Mouse (Mus musculus): ENCODE data around the gene Syce1. TPM values are rescaled to one million over a fixed set of nuclear protein-coding genes. Genes with fewer than 3 reads are reported as not detected.

Syce1 gene
- not detected for total RNA-seq (2021)
- long read RNA-seq, experiment 1, result 0 reads
- long read RNA-seq, experiment 2, result 0 reads

DNA sequence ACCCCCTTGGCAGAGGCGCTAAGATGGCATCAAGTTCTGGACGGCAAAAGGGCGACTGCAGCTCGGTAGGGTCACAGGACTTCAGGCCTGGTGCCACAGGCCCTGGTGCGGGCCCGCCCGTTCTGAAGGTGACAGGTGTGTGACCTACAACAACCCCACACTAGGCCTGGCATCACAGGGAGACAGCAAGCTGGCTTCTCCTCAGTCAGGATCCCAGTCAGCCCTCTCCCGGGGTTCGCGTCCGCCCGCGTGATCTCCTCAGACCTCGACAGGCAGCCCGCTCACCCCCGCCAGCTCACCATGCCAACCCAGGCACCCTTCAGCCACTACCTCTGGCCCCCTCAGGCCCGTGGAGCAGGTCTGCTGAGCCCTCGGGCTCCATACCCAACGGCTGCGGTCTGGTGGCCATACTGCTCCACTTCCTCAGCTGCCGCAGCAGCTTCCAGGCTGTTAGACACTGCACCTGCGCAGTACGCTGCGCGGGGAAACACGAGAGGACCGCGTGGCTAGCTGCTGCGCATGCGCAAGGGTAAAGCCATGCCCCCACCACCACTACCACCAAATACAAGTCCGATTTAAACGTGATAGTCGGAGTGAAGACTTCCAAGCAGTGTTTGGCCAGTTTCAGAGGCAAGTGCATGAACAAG lies at the start of gene Syce1:
Syce1 (minus strand) TSS at position 447 of the 647 bp plus-strand sequence.
- DNase-seq, result no peak

DNA sequence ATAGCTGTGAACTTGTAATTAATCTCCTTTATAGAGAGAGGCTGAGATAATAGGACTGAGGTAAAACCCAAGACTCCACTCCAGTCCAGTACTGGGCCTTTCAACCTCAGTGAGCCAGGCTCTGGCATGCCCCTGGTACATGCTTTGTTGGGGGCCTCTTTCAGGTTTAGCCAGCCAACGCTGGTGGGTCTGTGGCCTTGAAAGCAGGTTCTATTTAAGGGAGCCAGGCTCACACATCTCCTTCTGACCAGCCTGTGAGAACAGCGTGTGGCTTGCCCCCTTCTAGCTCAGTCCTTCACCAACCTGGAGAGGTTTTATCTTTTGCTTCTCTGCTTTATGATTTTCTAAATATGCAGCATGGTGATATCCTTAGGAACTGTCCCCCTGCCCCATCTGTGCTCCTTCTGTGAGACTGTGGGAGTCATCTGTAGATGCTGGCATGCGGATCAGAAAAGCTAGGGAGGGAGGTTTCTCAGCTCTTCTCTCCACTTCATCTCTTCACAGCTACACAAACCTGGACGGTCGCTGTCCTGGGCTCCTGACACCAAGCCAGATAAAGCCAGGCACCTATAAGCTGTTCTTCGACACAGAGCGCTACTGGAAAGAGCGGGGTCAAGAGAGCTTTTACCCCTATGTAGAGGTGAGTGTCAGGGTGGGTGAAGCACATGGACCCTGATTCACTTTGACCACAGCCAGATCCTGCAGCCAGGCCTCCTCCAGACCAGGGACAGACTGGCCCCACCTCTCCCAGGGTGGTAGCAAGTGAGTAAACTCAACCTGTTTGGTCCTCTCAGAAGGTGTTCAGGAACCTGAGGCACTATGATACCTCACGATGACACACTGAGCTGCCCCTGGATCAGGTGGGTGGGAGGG lies 48.8 kb upstream of the Syce1 start:
- peak; percentile 1 for DNase-seq

DNA sequence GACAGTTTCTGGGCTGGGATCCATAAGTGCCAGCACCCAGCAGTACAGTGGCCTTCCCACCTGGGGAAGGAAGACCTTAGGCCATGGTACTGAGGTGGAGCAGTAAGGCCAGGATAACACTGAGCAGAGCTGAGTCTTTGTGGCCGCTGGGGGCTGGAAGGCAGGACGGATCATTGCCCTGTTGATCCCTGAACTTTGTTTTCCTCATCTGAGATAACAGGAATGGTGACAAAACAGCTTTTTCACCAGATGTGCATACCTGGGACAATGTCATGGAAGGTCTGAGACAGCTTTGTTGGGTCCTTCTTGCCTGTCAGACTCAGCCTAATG lies 48.1 kb upstream of the Syce1 start:
- no peak for DNase-seq

DNA sequence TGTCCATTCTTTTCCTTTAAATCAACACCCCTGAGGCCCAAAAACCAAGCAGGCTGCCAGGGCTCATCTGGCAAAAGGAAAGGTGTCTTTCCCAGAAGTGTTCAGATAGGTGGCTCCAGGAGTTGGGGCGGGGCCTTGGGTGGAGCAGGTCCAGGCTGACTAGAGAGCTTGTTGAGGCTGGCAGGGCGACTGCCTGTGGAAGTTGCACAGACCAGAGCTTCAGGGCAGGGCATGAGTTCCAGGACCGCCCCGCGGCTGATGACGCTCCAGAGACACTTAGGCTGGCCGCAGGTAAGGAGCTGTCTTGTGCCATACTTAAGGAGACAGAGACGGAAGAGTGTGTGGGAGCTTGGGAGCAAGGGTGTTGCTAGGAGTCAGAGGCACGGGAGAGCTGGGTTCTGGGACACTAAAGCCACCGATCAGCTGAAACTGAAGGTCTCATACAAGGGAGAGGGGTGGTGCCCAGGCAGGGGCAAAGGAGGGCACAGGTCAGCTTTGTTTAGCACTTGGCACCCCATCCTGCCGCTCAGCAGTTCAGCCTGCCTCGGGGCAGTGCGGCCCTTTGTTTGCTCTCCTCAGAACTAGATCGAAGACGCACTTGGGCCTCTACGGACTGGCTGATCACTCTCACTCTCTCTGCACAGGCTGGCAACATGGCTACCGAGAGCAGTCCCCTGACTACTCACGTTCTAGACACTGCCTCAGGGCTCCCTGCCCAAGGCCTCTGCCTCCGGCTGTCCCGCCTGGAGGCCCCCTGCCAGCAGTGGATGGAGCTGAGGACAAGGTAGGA lies 47.5 kb upstream of the Syce1 start, which contains the start of gene Urah:
Urah (plus strand) TSS at position 51 of the 790 bp plus-strand sequence.
- DNase-seq, result peak; percentile 68

DNA sequence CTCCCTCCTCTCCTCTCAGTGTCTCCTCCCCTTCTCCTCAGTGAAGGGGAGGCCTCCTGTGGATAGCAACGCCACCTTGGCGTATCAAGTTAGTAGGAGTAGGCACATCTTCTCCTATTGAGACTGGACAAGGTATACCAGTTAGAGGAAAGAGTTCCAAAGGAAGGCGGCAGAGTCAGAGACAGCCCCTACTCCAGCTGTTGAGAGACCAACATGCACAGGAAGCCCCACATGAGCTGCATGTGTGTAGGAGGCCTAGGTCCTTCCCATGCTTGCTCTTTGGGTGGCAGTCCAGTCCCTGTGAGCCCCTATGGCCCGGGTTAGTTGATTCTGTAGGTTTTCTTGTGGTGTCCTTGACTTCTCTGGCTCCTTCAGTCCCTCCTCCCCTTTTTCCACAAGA lies 45.7 kb upstream of the Syce1 start:
- no peak for DNase-seq

DNA sequence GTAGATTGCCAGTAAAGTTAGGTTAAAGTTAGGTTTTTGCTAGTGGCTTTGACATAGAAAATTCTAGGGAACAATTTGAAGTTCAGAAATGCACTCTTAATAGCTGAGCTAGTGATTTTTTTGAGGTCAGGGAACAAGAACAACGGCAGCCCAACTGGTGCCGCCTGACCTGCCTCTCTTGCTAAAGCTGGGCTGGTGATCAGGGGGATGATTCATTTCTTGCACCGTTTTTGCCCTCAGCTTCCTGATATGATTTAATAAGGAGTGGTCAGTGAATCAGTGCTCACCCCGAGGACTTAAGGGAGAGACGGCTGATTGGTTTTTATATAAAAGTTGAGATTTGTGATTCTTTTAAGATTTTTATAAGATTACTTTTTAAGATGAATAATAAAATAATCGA lies 43.8 kb upstream of the Syce1 start:
- peak; percentile 34 for DNase-seq

DNA sequence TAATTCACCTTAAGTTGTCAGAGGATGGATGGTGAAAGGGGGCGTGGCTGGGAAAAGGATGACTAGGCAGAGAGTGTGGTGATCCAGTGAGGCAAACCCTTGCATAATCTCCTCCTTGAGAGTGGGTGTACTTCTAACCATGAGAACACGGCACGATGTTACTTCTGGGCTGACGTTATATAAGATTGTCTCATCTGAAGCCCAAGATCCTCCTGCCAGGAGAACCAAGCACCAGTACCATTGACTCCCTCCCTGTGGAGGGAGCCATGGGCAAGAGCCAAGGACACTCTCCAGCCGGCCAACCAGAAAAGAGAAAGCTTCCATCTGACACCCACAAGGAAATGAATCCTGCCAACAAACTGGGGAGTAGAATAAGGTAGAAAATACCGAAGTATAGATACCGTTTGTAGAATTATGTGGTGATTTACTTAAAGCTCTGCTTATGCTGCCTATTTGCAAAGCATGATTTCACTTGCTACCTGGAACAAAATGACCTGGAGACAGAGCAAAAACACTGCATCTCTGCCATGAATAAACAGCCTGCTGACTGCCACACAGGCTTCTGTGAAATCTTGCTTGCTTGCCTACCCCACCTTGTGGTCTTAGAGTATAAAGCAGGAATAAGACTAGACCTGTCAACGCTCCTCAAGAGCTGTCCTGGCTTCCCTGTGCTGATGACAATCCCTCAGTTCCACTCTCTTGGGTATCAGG lies 40.7 kb upstream of the Syce1 start:
- peak; percentile 26 for DNase-seq

DNA sequence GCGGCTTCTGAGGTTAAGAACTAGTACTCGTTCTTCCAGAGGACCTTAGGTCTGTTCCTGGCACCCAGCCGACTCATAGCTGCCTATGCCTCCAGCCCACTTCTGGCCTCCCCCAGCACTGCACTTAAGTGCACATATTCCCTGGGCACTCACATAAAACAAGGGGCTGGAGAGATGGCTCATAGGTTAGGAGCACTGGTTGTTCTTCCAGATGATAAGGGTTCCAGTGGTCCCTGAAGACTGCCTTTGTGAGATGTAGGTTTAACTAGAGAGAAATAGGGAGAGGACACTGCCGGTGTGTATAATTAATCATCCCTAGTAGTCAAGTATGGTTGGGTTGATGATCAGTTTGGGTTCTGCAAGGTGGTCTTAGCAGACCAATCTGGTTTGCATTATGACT lies 35.1 kb upstream of the Syce1 start:
- no peak for DNase-seq

DNA sequence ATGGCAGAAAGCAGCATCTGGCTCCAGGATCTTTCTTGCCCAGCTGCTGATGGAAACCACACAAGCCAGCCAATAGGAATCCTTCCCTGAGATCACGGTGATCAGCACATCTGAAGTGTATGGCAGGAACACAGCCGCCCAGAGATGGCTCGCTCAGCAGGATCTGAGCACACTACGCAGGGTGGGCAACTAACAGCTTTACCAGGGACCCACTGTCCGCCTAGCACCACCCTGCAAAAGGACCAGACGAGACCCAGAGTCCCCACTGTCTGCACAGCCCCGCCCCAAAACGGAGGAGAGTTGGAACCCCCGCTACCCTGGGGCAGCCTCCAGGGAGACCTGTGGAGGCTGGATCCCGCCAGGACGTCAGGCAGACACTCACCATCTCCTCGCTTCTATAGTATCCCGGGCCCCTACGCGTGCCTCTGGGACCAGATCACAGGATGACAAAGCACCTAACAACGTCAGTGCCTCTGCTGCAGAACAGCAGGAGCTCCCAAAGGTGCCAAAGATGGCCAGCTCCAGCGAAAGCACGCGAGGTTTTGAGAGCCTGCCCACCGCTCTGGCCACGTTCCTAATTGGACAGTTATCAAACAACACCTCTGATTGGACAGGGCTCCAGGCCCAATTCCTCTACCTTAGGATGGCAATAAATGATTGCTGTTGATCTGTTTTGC lies 34.1 kb upstream of the Syce1 start, which contains the start of gene Zfp941:
Zfp941 (minus strand) TSS at position 526 of the 677 bp plus-strand sequence.
- peak; percentile 56 for DNase-seq

DNA sequence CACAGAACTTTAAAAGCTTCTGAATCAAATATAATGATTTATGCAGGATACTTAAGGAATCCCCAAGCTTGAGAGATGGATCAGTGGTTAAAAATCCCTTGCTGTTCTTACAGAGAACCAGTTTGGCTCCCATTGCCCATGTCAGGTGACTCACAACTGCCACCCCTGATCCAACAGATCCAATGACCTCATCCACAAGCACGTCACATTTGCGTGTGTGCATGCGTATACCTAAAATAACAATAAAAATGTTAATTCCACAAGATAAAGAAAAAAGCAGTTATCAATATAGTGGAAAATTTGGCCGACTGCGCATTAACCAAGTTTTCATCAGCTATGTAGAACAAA lies 33.6 kb upstream of the Syce1 start:
- no peak for DNase-seq

DNA sequence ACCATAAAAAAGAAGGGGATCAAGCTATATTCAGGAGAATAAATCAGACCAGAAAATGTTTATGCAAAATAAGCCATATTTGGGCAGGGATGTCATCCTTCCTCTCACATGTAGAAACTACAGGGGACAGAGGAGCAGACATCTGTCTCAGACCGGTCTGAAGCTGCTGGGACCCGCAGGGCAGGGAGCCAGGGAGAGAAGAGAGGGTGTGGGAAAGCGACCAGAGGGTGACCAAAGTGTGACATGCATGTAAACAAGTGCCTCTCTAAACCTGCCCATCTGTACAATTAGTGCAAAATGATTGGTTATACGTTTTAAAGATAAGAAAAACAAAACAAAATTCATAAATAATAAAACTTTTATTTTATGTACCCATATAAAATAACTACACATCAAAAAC lies 32.5 kb upstream of the Syce1 start:
- DNase-seq, result no peak

DNA sequence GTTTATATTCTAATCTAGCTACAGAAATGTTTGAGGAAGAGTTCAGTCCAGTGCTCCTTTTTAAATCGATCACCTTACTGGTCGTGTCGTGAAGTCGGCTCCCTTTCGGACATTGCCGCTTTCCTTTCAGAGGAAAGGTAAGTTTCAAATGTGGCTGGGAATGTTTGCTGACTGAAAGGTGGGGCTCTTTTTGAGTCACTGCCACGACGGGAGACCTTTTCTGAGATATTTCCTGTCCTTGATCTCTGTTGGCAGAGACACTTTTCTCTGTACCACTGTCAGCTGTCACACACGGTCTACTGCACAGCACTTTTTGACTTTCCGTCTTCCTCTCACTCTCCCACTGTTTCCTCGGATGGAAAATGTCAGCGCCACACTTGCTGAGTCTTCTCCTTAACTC lies 25.2 kb upstream of the Syce1 start:
- DNase-seq, result no peak

DNA sequence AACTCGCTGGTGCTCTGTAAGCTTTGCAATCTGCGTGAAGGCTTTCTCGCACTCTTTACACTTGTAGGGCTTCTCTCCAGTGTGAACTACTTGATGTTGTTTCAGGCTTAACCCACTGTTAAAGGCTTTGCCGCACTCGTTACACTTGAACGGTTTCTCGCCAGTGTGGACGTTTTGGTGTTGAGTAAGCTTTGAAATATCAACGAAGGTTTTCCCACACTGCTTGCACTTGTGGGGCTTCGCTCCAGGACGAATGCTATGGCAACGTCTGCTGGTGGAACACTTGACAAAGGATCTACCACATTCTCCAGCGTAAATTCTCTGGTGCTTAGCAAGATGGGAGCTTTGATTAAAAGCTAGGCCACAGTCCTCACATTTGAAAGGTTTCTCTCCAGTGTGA lies 24.1 kb upstream of the Syce1 start:
- no peak for DNase-seq

DNA sequence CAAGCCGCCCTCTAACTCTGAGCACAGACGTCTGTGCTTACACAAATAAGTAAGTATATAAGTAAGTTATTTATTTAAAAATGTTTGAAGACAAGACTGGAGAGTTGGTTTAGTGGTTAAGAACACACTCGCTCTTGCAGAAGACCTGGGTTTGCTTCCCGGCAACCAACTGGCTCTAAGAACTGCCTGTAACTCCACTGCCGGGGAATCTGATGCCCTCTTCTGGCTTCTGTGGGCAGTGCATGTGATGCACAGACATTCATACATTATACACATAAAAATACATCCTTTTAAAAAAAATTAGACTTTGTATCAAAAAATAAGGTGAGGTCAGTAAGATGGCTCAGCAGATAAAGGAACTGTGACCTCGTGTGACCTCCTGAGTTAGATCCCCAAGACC lies 22.8 kb upstream of the Syce1 start:
- DNase-seq, result no peak

DNA sequence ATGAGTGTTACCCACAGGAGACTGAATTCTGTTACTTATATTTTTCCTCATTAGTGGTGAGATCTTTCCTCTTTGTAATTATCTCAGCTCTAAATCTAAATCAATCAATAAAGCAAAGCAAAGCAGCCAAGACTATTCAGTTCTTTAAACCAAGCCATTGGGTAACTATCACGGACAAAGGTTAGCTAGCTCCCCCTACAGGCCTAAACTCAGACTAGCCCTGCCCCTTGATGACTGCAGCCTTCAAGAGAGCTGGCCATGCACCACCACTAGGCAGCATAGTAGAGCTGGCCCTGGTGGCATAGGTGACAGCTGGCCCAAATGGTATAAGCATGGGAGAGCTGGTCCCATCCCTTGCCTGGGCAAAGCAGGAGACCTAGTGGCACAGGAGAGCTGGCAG lies 18.1 kb upstream of the Syce1 start:
- DNase-seq, result peak; percentile 78

DNA sequence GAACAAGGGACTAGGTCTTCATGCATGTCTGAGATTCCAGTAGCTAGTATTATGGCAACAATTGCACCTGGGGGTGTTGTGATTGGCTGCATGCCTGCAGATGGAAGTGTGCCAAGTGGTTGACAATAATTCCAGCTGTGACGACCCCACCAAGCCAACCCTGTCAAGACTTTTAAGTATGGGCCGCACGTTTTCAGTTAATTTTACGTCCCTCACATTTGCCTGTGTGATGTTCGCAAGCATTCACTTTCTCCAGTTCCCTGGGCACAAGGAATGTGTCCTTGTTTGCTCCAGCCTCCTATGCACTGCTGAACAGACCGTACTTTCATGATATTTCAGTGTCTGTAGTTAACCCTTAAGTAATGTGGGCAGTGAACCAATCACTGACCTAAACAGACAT lies 15.0 kb upstream of the Syce1 start:
- DNase-seq, result no peak

DNA sequence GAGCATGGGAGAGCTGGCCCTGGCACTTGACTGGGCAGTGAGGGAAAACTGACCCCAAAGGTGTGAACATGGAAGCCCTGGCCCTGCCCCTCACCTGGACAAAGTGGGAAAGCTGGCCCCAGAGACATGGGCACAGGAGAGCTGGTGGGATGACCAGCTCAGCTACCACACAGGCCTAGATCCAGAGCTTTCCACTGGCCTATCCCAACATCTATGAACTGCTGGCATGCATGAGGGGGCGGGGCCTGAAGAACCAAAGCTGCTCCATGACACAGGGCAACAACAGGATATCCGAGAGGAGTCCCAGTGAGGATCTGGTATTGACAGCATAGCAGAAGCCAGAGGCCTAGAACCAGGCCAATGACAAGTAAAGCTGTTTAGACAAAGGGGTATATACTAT lies 10.6 kb upstream of the Syce1 start:
- no peak for DNase-seq

DNA sequence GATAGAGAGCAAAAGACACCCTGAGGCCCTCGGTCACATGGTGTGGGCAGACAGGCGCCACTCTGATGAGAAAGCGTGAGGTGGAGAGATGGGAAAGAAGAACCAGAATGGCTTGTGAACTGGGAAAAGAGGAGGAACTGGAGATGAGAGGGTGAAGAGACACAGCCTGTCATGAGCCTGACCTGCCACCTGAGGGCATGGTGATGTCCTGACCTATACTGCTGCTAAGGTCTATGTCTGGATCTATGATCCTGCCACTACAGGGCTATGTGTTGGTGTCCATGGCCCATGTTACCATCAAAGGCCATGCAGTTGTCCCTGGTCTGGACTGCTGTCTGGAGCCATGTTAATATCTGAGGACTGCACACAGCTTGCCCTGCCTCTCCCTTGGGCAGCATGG lies 10.0 kb upstream of the Syce1 start:
- DNase-seq, result no peak

DNA sequence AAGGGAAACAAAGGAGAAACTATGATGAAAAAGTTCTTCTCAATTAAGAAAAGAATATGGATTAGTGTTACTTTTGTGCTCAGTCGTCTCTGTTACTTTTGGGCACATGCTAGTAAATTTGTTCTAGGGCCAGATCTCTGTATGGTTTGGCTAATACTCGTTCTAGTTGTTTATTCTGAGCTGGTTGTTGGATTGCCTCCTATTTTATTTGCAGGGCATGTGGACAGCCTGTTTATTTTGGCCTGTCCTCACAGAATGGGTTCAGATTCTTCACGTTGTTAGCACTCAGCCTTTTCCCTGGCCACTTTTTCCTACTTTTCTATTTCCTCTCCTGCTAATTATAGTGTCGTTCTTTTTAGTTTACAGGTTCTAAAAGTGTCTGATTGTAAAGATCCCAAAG lies 5.9 kb upstream of the Syce1 start:
- no peak for DNase-seq

DNA sequence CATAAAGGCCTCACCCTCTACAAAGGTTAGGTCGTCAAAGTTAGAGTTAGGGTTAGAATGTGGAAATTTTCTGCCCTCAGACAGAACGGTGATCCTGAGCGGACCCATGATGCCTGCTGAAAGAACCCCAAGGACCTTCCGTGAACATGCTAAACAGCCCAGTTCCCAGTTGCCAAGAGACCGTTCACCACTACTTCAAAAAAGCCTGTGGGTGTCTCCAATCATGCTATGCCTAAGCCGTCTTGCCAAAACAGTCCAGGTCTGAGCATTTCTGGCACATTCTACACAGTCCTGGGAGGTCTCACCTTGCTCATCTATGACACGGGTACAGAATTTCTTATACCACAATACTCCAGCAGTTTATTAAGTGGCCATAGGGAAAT lies 392 bp upstream of the Syce1 start:
- DNase-seq, result no peak

DNA sequence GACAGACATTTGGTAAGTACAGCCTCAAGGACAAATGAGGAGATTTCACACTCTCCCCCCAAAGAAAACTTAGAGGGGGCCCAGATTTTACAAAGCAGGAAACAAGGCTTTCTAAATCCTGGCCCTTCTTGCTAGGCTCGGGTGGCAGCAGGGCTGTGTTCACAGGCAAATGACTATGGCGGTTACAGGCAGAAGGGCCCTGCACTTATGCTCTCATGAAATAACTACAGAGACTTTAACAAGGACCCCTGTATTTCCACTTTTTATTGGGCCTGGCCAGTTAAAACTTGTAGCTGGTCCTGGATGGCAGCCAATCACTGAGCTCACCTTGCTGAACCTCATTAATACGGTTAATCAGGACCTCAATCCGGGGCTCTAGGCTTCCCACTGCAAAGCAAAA lies 7.1 kb downstream of the Syce1 start:
- DNase-seq, result no peak
